Mouse (Mus musculus): ENCODE measurements at regions not wholly inside any gene's neighbourhood (a gene's known extent, or its start where the extent isn't known, plus 50 kb on each side); places are given as distances from the start of the nearest gene placed in this dataset.

DNA sequence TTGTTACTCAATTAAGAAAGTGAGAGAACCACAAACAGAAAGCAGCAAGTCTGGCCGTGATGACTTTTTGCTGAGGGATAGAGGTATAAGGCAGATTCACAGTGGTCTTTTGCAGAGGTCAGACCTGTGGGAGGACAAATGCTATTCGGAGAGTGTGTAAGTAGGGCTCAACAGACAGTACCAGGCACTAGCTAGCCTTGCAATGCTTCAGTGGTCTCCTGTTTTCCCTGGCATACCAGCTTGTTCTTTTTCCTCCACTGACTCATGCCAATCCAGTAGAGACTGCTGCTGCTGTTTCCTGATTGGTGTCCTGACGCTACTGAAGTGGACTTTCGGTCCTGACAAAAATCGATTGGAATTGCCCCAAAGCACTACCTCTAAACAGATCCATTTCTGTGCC lies 166.4 kb downstream of the Tlr4 start:
- Histone ChIP-seq H3K27ac (ENCODE audit: low read length) (no peak overlapping the region), H3K27me3 (replicated peaks; ENCODE audit: control insufficient read depth, insufficient read depth, low read length) (no peaks in the 10 kb centered on the region), H3K4me3 (replicated peaks; ENCODE audit: low read length) (no peak overlapping the region), H3K4me2 (ENCODE audit: low read length) (no peak overlapping the region), H3K9ac (replicated peaks; ENCODE audit: low read depth, low read length) (no peak overlapping the region), H3K4me1 (replicated peaks; ENCODE audit: control insufficient read depth, insufficient read depth, low read length) (no peaks in the 10 kb centered on the region), H3K36me3 (ENCODE audit: control insufficient read depth, insufficient read depth) (no peaks in the 10 kb centered on the region), H3K9me3 (ENCODE audit: control insufficient read depth, low read length) (no peaks in the 10 kb centered on the region)
- 89% methylated on average over 5 of the region's 5 CpGs for WGBS
- ATAC-seq = no peak

DNA sequence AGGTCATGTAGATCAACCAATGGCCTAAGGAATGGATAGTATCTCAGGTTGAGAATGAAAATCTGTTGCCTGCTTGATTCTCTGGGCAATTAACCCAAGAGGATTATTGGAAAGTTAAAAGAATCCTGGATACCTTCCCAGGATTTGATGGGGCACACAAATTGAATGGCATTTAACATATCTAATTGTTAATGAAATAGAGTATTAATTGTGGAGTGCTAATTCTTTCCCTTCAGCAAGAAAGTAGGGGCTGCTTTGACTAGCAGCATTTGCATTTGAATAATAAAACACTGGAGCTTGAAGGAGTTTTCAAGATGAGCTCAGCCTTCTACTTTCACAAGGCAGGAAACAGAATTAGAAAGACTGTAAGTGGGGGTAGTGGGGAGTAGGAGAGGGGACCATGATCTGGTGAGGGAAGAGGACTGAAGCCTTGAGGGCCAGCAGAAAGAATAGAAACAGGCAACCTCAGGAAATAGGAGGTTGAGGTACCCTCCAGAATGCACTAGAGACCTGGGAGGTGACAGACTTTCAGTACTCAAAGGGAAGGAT lies 178.9 kb downstream of the Tlr4 start:
- H3K9me3 ChIP-seq (ENCODE audit: control insufficient read depth, low read length) = no peaks in the 10 kb centered on the region
- H3K4me2 ChIP-seq (ENCODE audit: low read length) = no peak overlapping the region
- no peak overlapping the region for H3K27ac ChIP-seq (ENCODE audit: low read length)
- no peaks in the 10 kb centered on the region for H3K27me3 ChIP-seq (replicated peaks; ENCODE audit: control insufficient read depth, insufficient read depth, low read length)
- no peaks in the 10 kb centered on the region for H3K4me1 ChIP-seq (replicated peaks; ENCODE audit: control insufficient read depth, insufficient read depth, low read length)
- no peaks in the 10 kb centered on the region for H3K36me3 ChIP-seq (ENCODE audit: control insufficient read depth, insufficient read depth)
- no peak overlapping the region for H3K4me3 ChIP-seq (replicated peaks; ENCODE audit: low read length)
- peak; percentile 86 for ATAC-seq
- no peak overlapping the region for H3K9ac ChIP-seq (replicated peaks; ENCODE audit: low read depth, low read length)

DNA sequence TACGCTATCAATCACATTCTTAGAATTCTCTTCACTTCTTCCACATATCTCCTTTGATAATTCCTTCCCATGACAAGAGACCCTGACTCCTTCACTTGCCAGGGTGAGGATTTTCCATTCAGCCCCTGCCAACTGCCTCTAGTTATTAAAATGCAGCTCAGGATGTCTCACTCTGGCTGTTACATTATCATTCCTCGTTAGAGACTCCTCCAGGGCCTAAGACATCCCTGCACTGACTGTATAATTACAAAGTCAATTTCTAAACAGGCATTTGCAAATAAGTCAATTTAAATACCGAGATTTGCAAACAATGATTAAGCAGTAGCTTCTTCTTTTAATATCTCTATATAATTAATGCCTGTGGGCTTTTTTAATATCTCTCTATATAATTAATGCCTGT lies 184.3 kb downstream of the Tlr4 start:
- no peaks in the 10 kb centered on the region for H3K9me3 ChIP-seq (ENCODE audit: control insufficient read depth, low read length)
- no peak overlapping the region for H3K4me3 ChIP-seq (replicated peaks; ENCODE audit: low read length)
- no peaks in the 10 kb centered on the region for H3K27me3 ChIP-seq (replicated peaks; ENCODE audit: control insufficient read depth, insufficient read depth, low read length)
- H3K27ac ChIP-seq (ENCODE audit: low read length) = no peak overlapping the region
- no peaks in the 10 kb centered on the region for H3K4me1 ChIP-seq (replicated peaks; ENCODE audit: control insufficient read depth, insufficient read depth, low read length)
- no peak overlapping the region for H3K4me2 ChIP-seq (ENCODE audit: low read length)
- no peaks in the 10 kb centered on the region for H3K36me3 ChIP-seq (ENCODE audit: control insufficient read depth, insufficient read depth)
- WGBS = 38% methylated on average over 3 of the region's 3 CpGs
- no peak for ATAC-seq
- H3K9ac ChIP-seq (replicated peaks; ENCODE audit: low read depth, low read length) = no peak overlapping the region

DNA sequence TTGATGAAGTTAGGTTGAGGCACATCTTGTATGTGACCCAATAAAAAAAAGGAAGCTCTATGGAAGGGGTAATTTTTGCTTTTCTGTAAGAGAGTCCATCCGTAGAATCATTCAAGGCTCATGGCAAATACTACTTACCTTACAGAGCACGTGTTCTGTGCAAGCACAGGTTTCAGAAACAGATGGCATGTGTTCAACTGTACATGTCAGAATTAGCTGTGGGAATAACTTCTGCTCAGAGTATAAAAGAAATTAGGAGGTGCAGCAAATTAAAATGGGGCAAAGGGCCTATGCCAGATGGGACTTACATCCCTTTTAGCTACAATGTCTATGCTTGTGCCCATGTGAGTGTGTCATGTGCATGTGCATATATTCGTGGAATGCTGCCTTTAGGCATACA lies 216.7 kb downstream of the Tlr4 start:
- Histone ChIP-seq H3K4me2 (ENCODE audit: low read length) (no peak overlapping the region), H3K27ac (ENCODE audit: low read length) (no peak overlapping the region), H3K36me3 (ENCODE audit: control insufficient read depth, insufficient read depth) (no peaks in the 10 kb centered on the region), H3K4me3 (replicated peaks; ENCODE audit: low read length) (no peak overlapping the region), H3K4me1 (replicated peaks; ENCODE audit: control insufficient read depth, insufficient read depth, low read length) (no peaks in the 10 kb centered on the region), H3K9ac (replicated peaks; ENCODE audit: low read depth, low read length) (no peak overlapping the region), H3K27me3 (replicated peaks; ENCODE audit: control insufficient read depth, insufficient read depth, low read length) (no peaks in the 10 kb centered on the region), H3K9me3 (ENCODE audit: control insufficient read depth, low read length) (no peaks in the 10 kb centered on the region)
- ATAC-seq = no peak
- 70% methylated on average over 3 of the region's 3 CpGs for WGBS

Data from forebrain, embryonic 16.5 days (tissue).